Mouse (Mus musculus): ENCODE measurements around the gene Pou1f1. TPM values are rescaled to one million over a fixed set of nuclear protein-coding genes. Genes with fewer than 3 reads are reported as not detected.

Pou1f1 gene
- total RNA-seq, 1 experiment = not detected

DNA sequence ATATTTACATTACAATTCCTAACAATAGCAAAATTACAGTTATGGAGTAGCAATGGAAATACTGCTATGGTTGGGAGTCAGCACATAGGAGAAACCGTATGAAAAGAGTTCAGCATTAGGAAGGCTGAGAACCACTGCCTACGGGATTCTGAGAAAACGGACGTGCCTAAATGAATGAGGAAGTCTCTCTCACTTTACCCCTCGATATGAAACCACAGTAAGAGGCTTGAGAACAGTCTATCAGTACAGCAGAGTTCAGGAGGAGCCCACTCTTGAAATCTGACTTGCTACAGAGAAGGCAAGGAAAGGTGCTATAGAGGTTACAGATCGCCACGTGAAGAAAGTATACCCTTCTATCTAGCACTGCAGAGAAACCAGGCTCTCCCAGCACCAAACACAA is 28.6 kb downstream of the Pou1f1 start:
- H3K4me3 ChIP-seq (ENCODE audit: insufficient read depth in 1 of 2, low read depth in 1 of 2, low read length in 2 of 2, poor library complexity in 1 of 2, severe bottlenecking in 1 of 2) = no peak overlapping the region
- in situ Hi-C loops (cut with MboI; ENCODE audit: low sequenced_read_pairs in 2 of 2, unreplicated experiment in 2 of 2) = loop anchor here in 1 of 2 experiments (25.0 kb wide), 1 partner anchor 787 kb away; the partner anchor contains the start of gene 4930453N24Rik
- TF ChIP-seq ZNF384 (IDR thresholded peaks at IDR 0.05; ENCODE audit: low read depth, low read length) (no peak), ZC3H11A (IDR thresholded peaks at IDR 0.05; ENCODE audit: borderline replicate concordance, low read depth, low read length) (no peak), CHD2 (IDR thresholded peaks at IDR 0.05; ENCODE audit: low read depth, low read length) (no peak), HCFC1 (IDR thresholded peaks at IDR 0.05; ENCODE audit: borderline replicate concordance, insufficient read depth, low read length) (no peak), MAFK (IDR thresholded peaks at IDR 0.05; ENCODE audit: insufficient read depth, low read depth, low read length) (no peak)
- no peaks in the 10 kb centered on the region for H3K9me3 ChIP-seq (ENCODE audit: control insufficient read depth, insufficient read depth, low read depth, low read length)
- no peak overlapping the region for H3K9ac ChIP-seq (ENCODE audit: insufficient read depth, low read depth, low read length, poor library complexity, severe bottlenecking)
- DNase-seq (ENCODE audit: low read depth, low spot score) = no peak
- H3K4me1 ChIP-seq (ENCODE audit: control insufficient read depth in 2 of 2, insufficient read depth in 2 of 2, low read length in 2 of 2, poor library complexity in 1 of 2) = no peaks in the 10 kb centered on the region
- peaks cover 6% of the 10 kb centered on the region; the same call in 1 of the 2 replicates for H3K36me3 ChIP-seq (ENCODE audit: control insufficient read depth, insufficient read depth, low read length, poor library complexity, severe bottlenecking)
- no peak overlapping the region for H3K27ac ChIP-seq (ENCODE audit: insufficient read depth, low read depth, low read length, poor library complexity, severe bottlenecking)

DNA sequence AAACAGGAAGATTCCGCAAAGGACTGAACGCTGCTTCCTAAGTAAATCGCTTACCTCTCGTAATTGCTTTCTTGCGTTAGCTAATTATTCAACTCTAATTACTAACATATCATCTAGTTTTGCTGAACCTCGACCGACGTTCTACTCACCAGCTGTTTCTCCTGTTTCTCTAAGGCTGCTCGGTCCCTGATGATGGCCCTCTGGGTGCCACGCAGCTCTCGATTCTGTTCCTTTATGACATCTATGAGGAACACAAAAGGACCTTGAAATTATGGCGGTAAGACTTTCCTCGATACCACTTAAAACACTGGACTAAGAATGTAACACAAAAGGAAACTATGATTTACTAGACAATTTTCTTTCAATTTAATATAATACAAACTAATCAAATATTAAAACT is 30.5 kb downstream of the Pou1f1 start:
- Histone ChIP-seq H3K27ac (ENCODE audit: insufficient read depth, low read depth, low read length, poor library complexity, severe bottlenecking) (no peak overlapping the region), H3K9ac (ENCODE audit: insufficient read depth, low read depth, low read length, poor library complexity, severe bottlenecking) (no peak overlapping the region), H3K4me1 (ENCODE audit: control insufficient read depth in 2 of 2, insufficient read depth in 2 of 2, low read length in 2 of 2, poor library complexity in 1 of 2) (no peaks in the 10 kb centered on the region), H3K36me3 (ENCODE audit: control insufficient read depth, insufficient read depth, low read length, poor library complexity, severe bottlenecking) (no peaks in the 10 kb centered on the region), H3K9me3 (ENCODE audit: control insufficient read depth, insufficient read depth, low read depth, low read length) (no peaks in the 10 kb centered on the region), H3K4me3 (ENCODE audit: insufficient read depth in 1 of 2, low read depth in 1 of 2, low read length in 2 of 2, poor library complexity in 1 of 2, severe bottlenecking in 1 of 2) (no peak overlapping the region)
- in situ Hi-C loops (cut with MboI; ENCODE audit: low sequenced_read_pairs in 2 of 2, unreplicated experiment in 2 of 2) = no loop called here
- DNase-seq (ENCODE audit: low read depth, low spot score) = no peak
- TF ChIP-seq ZNF384 (IDR thresholded peaks at IDR 0.05; ENCODE audit: low read depth, low read length) (no peak), CHD2 (IDR thresholded peaks at IDR 0.05; ENCODE audit: low read depth, low read length) (no peak), ZC3H11A (IDR thresholded peaks at IDR 0.05; ENCODE audit: borderline replicate concordance, low read depth, low read length) (no peak), HCFC1 (IDR thresholded peaks at IDR 0.05; ENCODE audit: borderline replicate concordance, insufficient read depth, low read length) (no peak), MAFK (IDR thresholded peaks at IDR 0.05; ENCODE audit: insufficient read depth, low read depth, low read length) (no peak)

DNA sequence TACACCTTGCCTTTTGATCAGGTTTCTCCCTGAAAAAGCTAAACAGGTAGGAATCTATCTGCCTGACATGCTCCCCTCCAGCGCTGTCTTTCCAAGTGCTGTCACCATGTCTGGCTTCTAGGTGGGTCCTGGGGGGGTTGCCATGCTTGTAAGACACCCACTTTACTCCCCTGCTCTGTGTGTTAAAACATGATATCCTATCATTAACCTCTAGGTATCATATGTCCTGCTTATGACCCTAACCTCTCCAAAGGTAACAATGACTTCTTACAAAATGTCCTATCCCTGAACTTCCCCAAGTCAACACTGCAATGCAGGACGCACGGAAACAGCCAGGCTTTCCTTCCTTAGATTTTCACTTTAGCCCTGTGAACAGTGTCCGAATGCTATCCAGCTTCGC is 34.0 kb downstream of the Pou1f1 start:
- Histone ChIP-seq H3K9me3 (ENCODE audit: control insufficient read depth, insufficient read depth, low read depth, low read length) (no peaks in the 10 kb centered on the region), H3K9ac (ENCODE audit: insufficient read depth, low read depth, low read length, poor library complexity, severe bottlenecking) (no peak overlapping the region), H3K4me3 (ENCODE audit: insufficient read depth in 1 of 2, low read depth in 1 of 2, low read length in 2 of 2, poor library complexity in 1 of 2, severe bottlenecking in 1 of 2) (no peak overlapping the region), H3K36me3 (ENCODE audit: control insufficient read depth, insufficient read depth, low read length, poor library complexity, severe bottlenecking) (no peaks in the 10 kb centered on the region), H3K27ac (ENCODE audit: insufficient read depth, low read depth, low read length, poor library complexity, severe bottlenecking) (no peak overlapping the region), H3K4me1 (ENCODE audit: control insufficient read depth in 2 of 2, insufficient read depth in 2 of 2, low read length in 2 of 2, poor library complexity in 1 of 2) (no peaks in the 10 kb centered on the region)
- DNase-seq (ENCODE audit: low read depth, low spot score) = no peak
- no peak for TF ChIP-seq HCFC1 (IDR thresholded peaks at IDR 0.05; ENCODE audit: borderline replicate concordance, insufficient read depth, low read length)
- in situ Hi-C loops (cut with MboI; ENCODE audit: low sequenced_read_pairs in 2 of 2, unreplicated experiment in 2 of 2) = no loop called here

DNA sequence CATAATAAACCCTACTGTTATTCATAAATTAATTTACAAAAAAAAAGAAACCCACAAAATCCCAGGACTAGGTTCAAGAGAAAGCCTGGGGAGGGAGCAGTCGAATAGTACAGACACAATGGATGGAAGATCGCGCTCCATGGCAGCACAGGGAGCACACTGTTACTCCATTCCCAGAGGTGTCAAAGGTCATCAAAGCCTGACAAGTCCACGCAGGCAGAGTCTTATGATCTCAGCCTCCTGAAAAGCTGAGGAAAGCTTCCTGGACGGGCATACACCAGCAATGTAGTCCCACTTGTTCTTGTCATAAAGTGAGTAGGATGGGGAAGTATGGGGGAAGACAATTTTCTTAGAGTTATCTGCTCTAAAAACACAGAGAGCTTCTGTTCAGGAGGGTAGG is 37.1 kb downstream of the Pou1f1 start:
- in situ Hi-C loops (cut with MboI; ENCODE audit: low sequenced_read_pairs in 2 of 2, unreplicated experiment in 2 of 2) = no loop called here
- H3K36me3 ChIP-seq (ENCODE audit: control insufficient read depth, insufficient read depth, low read length, poor library complexity, severe bottlenecking) = no peaks in the 10 kb centered on the region
- no peak for DNase-seq (ENCODE audit: low read depth, low spot score)
- TF ChIP-seq MAFK (IDR thresholded peaks at IDR 0.05; ENCODE audit: insufficient read depth, low read depth, low read length) (no peak), ZNF384 (IDR thresholded peaks at IDR 0.05; ENCODE audit: low read depth, low read length) (no peak), HCFC1 (IDR thresholded peaks at IDR 0.05; ENCODE audit: borderline replicate concordance, insufficient read depth, low read length) (no peak), ZC3H11A (IDR thresholded peaks at IDR 0.05; ENCODE audit: borderline replicate concordance, low read depth, low read length) (no peak), CHD2 (IDR thresholded peaks at IDR 0.05; ENCODE audit: low read depth, low read length) (no peak)
- H3K4me1 ChIP-seq (ENCODE audit: control insufficient read depth in 2 of 2, insufficient read depth in 2 of 2, low read length in 2 of 2, poor library complexity in 1 of 2) = no peaks in the 10 kb centered on the region
- H3K4me3 ChIP-seq (ENCODE audit: insufficient read depth in 1 of 2, low read depth in 1 of 2, low read length in 2 of 2, poor library complexity in 1 of 2, severe bottlenecking in 1 of 2) = no peak overlapping the region
- no peak overlapping the region for H3K27ac ChIP-seq (ENCODE audit: insufficient read depth, low read depth, low read length, poor library complexity, severe bottlenecking)
- no peak overlapping the region for H3K9ac ChIP-seq (ENCODE audit: insufficient read depth, low read depth, low read length, poor library complexity, severe bottlenecking)
- no peaks in the 10 kb centered on the region for H3K9me3 ChIP-seq (ENCODE audit: control insufficient read depth, insufficient read depth, low read depth, low read length)

DNA sequence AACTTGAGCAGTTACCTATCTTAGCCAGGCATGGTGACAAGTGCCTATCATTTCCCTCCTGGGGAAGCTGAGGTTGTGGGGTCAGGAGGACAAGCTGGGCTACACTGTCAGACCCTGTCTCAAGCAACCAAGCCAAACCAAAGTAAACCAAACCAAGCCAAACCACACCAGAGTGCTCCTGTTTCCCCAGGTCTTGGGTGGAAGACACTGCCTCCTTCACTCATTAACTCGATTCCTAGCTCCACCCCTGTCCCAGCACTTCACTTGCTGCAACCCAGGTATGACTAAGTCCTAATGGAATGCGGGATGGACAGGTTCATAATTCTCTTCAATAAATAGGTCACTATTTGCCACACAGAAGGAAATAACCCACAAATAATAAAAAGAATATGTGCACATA is 39.3 kb downstream of the Pou1f1 start:
- no peaks in the 10 kb centered on the region for H3K4me1 ChIP-seq (ENCODE audit: control insufficient read depth in 2 of 2, insufficient read depth in 2 of 2, low read length in 2 of 2, poor library complexity in 1 of 2)
- no peak for TF ChIP-seq CHD2 (IDR thresholded peaks at IDR 0.05; ENCODE audit: low read depth, low read length)
- no peak for TF ChIP-seq HCFC1 (IDR thresholded peaks at IDR 0.05; ENCODE audit: borderline replicate concordance, insufficient read depth, low read length)
- no peak for TF ChIP-seq MAFK (IDR thresholded peaks at IDR 0.05; ENCODE audit: insufficient read depth, low read depth, low read length)
- no peak for TF ChIP-seq ZC3H11A (IDR thresholded peaks at IDR 0.05; ENCODE audit: borderline replicate concordance, low read depth, low read length)
- no peak for TF ChIP-seq ZNF384 (IDR thresholded peaks at IDR 0.05; ENCODE audit: low read depth, low read length)
- no peaks in the 10 kb centered on the region for H3K9me3 ChIP-seq (ENCODE audit: control insufficient read depth, insufficient read depth, low read depth, low read length)
- no peak overlapping the region for H3K9ac ChIP-seq (ENCODE audit: insufficient read depth, low read depth, low read length, poor library complexity, severe bottlenecking)
- H3K27ac ChIP-seq (ENCODE audit: insufficient read depth, low read depth, low read length, poor library complexity, severe bottlenecking) = no peak overlapping the region
- no peak overlapping the region for H3K4me3 ChIP-seq (ENCODE audit: insufficient read depth in 1 of 2, low read depth in 1 of 2, low read length in 2 of 2, poor library complexity in 1 of 2, severe bottlenecking in 1 of 2)
- in situ Hi-C loops (cut with MboI; ENCODE audit: low sequenced_read_pairs in 2 of 2, unreplicated experiment in 2 of 2) = no loop called here
- H3K36me3 ChIP-seq (ENCODE audit: control insufficient read depth, insufficient read depth, low read length, poor library complexity, severe bottlenecking) = no peaks in the 10 kb centered on the region
- peak; percentile 2 for DNase-seq (ENCODE audit: low read depth, low spot score)
